Mouse (Mus musculus) adrenal gland, adult 8-10 months (tissue): ENCODE measurements around the gene Fut8. TPM values are rescaled to one million over a fixed set of nuclear protein-coding genes. Genes with fewer than 3 reads are reported as not detected.

Experiments
- DNase-seq: peaks from one replicate; pipeline ENCODE4 v3.0.0; 2022
- total RNA-seq, 4 experiments: library from RNA; stranded (reverse); gene quantifications; 2 replicates each; pipeline ENCODE4 v1.2.4; 2022

Gene Fut8
- 10 to 100 TPM; 38.1 to 45.6 (median 39.2) TPM for total RNA-seq

DNA sequence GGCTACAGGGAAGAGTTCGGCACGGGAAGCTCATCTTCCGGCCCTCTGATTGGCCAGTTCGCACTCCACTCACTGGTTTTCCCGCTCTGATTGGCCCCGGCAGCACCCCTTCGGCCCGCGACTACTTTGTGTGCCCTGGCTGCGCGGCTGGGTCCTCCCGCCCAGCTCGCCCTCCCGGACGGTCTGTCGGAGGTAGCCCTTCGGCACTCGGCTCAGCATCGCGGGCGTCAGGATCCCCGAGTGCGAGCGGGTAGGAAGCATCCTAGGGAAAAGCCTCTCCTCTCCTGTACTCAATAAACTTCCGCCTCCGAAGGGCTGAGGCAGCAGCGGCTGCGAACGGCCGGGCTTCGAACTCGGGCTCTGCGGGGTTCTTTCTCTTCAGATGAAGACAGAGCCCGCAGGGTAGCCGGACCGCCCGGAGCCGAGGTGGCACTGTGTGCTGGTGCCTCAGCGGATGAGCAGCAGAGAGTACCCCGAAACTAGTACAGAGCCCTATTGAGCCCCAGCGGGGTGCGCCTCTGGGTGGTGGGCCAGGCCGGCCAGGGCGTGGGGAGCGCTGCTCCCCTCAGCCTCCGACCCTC, at the start of gene Fut8:
Fut8 (plus strand) TSS at position 176 of the 581 bp plus-strand sequence.
- DNase-seq: peak; percentile 92

DNA sequence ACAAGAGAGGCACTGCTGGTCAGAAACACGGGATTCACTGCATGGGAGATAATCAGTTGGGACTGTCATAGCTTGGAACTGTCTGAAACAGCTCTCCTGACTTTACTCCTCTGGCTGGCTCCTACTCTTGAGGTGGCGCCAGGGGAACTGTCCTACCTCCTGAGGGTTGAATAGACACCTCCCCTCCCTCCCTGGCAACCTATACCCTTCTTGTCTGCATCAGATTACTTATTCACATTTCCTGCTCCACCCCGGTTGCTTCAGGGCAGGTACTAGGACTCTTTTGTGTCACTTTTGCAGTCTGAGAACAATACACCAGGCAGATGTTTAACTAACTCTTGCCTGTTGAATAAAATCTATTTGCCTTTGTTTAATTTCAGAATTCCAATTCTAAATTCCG, 48.8 kb upstream of the Fut8 start:
- no peak for DNase-seq

DNA sequence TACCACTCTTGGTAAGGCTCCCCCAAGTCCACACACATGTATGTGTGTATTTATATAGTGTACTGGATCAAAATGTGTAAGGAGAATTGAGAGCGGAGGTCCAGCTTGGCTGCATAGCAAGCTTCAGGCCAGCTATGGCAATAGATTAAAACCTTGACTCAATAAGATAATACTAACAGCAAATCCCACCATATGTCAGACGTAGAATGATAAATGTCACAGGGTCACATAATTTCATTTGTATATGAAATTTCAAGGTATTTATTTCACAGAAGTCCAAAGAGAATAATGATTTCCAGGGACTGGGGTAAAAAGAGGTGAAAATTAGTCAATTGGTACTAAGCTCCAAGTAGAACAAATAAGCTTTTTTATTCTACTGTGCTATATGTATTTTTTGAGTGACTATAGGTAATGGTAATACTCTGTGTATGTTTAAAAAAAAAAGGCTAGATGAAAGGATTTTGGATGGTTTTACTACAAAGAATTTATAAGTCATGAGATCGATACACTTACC, 47.9 kb upstream of the Fut8 start:
- no peak for DNase-seq

DNA sequence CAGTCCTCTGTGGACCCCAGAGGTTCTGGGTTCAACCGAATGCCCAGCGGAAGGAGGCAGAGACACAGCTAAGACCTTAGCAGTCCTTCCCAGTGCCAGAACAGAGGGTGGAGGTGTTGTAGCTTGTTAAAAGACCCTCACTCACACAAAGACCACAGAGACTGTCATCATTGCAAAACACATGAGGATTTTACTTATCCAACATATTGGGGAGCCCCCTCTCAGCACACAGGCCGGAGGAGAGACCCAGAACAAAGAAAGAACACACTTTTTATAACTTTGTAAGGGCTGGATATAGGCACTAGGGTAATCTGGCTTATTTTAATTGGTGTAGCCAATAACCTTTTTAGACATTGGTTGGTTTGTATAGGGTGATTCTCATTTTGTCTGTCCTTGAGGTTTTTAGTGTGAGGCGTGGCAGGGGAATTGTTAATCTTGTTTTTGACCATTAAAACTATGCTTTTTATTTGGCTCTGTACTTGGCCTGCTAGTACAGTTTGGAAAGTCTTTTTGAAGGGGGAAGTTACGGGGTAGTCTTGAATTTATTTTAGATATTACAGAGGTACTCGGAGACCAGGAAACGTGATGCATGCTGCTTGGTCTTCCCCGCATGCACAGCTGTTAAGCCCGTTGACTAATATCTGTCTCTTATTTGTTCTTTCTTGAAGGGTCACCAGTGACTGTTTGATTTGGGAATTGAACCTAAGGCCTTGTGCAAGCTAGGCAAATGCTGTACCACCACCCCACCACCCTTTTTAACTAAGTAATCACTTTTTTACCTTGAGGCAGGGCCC, 46.2 kb upstream of the Fut8 start:
- DNase-seq: no peak

DNA sequence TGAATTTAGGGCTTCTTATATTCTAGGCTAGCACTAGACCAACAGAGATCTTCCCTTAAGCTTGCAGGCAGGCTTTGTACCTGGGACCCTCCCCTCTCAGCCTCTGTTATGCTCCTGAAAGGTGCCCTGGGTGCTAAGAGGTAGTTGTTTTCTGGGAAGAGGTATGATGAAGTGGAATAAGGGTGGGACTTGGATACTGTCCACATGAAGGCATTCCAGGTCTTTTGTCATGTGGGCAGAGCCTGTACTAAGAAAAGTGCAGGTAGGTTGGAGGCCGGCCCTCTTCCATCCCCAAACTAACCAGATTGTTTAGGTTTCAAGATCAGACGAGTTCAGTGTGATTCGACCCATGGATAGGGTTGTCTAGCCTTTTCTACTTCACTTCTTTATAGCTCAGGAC, 45.2 kb upstream of the Fut8 start:
- DNase-seq: no peak

DNA sequence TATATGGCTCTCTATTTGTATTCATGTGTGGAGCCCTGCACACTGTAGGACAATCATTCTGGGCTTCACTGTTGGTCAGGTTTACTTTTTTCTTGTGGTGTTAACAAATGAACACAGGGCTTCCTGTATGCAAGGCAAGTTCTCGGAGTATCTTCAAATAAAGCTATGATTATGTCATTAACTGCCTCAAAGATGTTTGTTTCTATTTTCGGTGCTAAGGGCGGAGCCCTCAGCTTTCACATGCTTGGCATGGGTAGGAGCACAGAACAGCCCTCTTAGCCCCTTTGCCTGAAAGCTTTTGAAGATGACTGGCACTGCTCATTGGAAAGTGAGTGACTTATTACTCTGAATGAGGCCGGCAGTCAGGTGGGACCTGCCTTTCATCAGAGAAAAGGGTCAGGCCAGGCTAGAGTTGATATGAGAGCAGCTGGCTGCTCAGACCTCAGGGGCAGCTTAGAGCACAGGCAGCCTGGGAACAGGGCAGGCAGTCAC, 44.7 kb upstream of the Fut8 start:
- no peak for DNase-seq

DNA sequence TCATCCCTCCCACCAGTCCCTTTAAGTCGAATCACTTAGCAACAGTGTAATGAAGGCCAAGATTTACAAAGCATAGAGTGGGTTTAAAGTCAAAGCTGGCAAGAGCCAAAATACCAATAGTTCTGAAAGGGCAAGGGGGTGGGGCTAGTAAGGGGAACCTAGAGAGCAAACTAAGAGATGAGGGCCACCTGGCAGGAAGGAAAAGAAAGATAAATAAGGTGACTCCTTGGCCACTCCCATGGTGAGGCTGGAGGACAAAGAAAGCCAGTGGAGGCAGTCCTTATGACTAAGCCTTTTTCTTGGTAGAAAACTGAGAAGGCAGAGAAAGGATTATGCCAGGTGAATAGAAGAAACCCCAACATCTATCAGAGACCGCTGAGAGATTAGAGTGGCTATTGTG, 42.9 kb upstream of the Fut8 start:
- DNase-seq: no peak

DNA sequence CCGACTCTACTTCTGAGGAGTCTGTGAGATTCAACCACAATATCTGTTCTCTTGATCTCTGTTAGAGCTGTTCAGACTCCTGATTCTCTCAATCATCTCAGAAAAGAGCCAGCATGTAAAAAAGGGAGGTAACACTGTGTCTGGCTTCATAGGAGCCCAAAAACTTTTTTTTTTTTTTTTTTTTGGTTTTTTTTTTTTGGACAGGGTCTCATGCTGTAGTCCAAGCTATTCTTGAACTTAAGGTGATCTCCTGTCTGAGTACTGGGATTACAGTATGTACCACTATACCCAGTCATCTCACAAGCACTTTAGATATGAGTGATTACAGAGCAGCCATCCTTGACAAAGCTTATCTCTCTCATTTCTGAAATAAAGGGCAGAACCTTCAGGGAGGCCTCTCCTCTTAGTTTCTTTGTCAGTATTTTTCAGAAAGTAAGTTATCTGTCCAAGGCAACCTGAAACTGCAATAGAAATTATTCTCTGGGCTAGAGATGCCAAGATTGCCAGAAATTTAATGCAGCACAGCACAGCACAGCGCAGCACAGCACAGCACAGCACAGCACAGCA, 41.3 kb upstream of the Fut8 start:
- DNase-seq: no peak

DNA sequence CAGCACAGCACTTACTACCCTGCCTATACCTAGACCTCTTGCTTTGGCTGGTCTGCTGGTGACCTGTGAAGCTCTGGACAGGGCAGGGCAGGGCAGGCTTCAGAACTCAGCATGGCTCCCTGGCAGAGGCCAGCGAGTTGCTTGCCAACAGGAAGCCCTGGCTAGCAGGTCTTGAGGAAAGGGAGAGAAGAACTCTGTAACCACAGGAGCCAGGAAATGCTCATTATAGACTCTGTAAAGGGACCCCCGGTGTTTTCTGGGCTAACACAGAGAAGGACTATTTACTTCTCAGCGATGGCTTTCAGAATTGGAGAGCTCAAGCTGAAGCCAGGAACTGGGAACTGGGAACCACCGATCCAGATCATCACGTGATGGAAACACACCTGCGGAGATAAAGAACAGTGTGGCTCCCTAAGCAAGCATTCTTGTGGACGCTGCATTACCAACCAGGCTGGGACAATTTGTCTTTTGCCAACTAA, 40.8 kb upstream of the Fut8 start:
- DNase-seq: no peak

DNA sequence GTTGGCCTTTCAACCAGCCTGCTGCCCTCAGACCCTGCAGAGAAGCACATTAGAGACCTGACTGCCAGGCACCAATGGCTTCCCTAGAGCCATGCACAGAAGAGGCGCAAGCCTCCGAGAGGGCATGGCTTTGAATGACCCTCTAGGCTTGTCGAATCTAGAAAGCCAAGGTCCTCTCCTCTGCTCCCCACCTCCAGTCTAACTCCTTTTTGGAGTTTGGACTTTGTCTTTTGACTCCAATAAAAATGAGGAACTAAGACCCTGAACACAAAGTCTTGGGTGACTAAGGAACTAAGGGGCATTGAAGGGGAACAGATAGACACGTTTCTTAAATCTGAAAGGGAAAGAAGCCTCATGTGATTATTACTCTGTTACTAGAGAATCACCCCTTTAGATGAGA, 39.7 kb upstream of the Fut8 start:
- DNase-seq: no peak

DNA sequence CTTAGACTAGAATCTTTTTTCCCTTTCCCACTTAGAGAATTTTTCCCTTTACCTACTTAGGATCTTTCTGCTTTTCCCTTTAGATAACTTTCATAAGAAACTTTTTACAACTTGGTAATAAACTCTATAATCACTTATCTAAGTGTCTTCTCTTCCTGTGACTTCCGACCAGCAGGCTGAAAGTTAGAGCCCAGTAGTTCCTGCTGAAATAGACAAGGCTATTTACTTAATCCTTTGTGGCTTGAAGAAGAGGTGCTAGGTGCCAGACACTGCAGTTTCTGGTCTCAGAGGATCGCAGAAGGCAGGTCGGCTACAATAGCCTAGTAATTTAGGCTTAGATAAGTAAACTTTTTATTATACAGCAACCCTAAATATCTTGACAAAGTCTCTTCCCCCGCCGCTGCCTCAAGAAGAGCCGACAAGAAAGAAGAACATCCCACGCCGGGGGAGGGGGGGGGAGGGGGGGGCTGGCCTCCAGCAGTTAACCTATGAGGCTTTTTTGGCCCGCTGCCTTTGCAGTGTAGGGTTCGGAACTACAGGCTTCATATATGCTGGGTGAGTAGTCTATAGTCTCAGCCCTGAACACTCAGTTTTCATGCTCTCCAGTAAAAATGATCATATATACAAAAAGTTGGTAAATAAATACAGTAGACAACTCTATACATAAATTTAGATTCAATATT, 36.3 kb upstream of the Fut8 start:
- DNase-seq: no peak

DNA sequence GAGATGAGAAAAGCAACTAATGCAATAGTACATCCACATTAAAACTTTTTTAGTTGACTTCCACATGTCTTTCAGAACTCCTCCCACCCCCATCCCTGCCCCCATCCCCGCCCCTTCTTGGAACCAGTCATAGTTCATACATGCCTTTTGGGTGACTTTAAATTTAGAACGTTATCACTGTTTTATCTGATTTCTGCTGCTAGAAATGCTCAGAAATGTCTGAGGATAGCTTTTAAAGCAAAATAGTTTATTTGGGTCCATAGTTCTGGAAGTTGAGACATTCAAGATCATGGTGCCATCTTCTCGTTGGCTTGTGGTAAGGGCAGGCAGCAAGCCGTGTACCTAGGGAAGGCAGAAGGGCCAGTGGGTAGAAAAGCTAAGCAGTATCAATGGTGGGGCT, 34.8 kb upstream of the Fut8 start:
- DNase-seq: no peak

DNA sequence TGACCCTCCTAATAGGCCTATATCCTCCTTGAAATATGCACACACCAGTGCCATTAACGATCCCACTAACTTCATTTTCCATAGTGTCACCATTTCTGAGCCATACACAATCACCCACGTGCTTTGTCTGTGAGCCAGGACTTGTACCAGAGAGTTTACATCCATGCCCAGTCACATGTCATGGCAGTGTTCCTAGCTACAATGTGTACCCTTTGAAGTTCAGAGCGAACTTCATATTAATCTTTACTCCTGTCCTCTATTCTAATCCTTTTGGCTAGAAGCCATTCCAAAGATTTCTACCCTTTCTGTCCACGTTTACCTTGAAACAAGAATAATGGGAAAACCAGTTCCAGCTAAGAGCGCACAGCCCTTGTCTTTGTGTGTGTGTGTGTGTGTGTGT, 31.1 kb upstream of the Fut8 start:
- DNase-seq: peak; percentile 46

DNA sequence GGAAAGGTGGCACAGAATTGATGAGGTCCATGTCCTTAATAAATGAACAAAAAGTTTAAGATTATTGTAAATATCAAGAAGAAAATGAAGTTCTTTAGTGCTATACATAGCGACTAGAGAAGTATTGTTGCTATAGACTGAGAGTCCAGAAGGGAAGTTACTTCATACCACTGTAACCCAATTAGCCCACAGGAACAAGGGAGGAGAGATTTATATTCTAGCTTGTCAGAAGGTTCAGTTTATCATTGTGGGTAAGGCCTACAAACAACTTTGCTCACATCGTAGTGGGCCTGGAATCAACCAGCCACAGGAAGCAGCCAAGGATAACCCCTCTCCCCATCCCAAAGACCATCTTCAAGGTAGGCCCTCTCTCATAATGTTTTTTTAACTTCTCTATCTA, 29.9 kb upstream of the Fut8 start:
- DNase-seq: no peak

DNA sequence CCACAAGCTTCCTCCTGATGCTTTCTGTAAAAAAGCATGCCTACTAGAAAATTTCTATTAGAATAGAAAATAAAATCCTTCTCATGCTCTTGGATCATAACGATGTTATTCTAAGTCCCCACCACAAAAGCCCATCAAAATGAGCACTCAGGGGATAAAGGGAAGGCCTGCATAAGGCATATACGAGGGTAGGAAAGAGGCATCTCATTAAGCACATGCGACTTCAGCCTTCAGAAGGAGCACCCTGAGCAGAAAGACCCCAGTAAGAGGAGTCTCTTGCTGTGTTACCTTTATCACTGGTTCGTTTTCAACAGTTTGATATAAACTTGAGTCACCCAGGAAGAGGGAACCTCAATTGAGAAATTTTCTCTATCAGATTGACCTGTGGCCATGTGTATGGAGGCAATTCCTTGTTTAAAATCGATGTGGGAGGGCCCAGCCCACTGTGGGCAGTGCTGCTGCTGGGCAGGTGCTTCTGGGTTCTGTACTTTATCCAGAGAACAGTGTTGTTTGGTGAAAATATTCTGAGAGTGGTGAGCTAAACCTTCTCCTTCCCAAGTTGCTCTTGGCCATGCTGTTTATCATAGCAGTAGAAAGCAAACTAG, 29.2 kb upstream of the Fut8 start:
- no peak for DNase-seq

DNA sequence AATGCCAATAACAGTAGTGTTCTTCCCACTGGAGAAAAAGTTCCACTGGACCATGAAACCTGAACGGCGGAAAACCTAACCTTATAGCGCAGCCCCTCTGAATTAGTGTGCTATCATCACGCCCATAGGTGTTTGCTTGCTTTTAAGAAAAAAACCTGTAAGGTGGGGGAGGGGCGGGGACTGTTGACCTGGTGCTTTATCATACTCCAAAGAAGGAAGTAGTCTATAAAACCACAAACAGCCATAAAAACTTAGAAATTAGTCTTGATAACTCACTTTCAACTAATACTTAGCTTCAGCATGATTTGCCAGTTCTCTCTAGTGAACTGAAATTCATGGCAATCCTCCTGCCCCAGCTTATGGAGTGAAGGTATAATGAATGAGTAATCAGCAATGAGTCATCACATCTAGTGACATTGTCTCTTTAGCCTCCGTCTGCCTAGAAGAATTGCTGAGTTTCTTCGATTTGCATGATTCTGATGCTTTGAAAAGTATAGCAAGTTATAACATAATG, 26.2 kb upstream of the Fut8 start:
- no peak for DNase-seq

DNA sequence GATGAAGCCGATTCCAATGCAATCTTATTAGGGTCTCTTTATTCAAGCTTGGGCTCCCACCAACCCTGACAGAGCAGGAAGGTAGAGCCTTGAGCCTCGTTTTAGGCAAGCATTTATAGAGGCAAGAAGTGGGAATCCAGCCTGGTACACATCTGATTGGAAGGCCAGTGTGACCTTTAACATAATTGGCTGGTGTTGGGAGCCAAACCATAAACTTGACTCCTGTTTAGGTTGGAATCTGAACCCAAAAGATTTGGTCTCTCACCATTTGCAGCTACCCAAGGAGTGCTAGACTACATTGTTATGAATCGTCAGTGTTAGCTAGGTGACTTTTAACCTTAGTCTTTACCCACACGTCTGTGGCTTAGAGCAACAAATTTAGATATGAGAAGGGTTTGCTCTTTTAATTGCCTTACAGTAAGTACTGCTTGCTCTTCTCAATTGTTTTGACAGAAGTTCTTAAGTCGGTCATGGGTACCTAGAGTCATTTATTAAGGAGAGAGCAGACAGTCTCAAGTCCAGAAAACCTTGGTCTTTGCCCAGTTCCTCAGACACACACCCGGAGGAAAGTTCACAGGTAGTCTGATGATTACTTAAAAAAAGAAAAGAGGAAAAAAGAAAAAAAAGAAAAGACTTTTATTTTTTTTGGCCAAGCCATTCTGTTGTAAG, 23.9 kb upstream of the Fut8 start:
- DNase-seq: no peak

DNA sequence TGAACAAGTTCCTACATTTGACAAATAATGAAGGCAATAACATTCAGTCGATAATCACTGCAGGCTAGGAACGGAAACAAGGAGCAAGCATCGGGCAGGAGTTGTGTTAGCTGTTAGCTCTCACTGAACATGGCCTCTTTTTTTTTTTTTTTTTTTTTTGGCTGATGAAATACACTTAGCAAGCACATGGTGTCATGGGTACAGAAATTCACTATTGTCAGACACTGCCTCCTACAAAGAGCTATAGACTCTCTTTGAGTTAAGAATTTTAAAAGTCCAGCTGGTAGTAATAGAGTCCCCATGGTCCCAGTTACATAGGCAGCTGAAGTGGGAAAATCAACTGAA, 23.4 kb upstream of the Fut8 start:
- DNase-seq: no peak

DNA sequence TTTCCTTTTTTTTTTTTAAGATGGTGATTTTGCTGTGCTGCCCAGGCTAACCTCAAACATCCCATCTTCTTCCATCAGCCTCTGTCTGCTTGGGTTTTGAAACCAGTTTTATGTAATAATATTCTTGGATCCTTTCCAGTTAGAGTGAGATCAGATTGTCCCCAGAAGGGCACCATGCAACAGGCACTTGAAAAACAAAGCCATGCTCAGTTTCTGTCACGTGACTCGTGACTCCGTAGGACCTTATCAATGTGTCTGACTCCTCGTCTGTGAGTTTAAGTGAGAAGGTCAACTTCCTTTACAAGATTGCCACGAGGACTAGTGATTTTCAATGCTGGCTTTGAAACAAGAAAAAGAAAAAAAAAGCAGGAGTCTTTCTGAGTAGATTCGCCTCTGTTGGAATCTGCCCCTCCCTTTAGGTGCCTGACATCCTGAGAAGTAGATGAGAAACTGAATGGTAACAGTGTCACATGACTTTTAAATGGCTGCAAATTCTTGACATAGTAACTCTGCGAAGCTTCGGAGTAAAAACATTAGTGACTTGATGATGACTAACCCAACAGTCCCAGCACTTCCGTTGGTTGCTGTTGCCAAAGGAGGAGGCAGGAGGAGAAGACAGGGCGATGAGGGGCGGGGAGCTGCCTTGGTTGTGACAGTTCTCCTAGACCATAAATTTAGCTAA, 21.3 kb upstream of the Fut8 start:
- no peak for DNase-seq

DNA sequence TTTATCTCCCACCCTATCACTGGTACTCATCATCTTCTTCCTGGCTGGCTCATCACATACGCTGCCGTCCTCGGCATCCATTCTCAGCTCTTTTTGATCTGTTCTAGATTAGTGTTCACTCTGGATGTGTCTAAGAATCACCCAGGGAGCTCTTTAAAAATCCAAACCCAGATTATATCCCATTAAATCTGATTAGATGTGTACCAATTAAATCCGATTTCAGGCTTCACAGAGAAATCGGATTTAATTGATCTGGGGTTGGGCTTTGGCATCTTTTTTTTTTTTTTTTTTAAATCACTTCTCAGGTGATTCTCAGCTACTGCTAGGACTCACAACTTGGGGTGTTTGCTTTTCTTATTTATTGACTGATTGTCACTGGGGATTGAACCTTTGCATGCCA, 17.3 kb upstream of the Fut8 start:
- DNase-seq: no peak

DNA sequence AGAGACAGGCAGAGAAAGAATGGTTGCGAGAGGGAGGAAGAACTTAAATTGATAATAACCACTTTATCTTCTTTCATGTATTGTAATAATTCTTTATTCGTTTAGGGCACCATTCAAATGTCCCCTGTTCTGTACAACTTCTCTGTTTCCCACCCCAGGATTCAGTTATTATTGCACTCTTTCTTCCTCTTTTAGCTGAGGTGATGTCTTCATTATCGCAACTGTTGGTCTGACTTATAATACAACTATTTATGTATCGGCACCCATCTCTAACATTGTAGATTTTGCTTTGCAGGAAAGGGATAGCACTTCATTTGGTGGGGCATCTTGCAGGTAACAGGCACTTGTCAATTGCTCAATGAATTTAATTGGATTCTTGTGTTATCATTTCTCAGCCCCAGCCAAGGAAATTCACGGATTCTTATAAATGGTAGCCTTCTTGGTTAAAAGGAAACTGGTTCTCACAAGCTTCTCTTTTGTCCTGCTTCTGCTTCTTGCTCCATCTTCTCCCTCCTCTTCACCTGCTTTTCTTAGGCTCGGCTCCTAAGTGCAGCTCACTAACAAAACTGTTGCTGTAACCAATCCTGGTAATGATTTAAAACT, 15.6 kb upstream of the Fut8 start:
- DNase-seq: no peak
